Mouse (Mus musculus): ENCODE results near the gene Tmub2. TPM values are rescaled to one million over a fixed set of nuclear protein-coding genes. Genes with fewer than 3 reads are reported as not detected.

Gene Tmub2
- polyA plus RNA-seq, 1 experiment: 472 TPM

GRCm38 (mm10) chr11:102327250-102327649 lies 42.5 kb downstream of the Tmub2 start:
- no peak overlapping the region for H3K27ac ChIP-seq (ENCODE audit: insufficient read depth, low read depth, low read length)
- TF ChIP-seq POLR2A (IDR thresholded peaks at IDR 0.05; ENCODE audit: insufficient read depth, low read depth, low read length): no peak
- TF ChIP-seq CTCF (IDR thresholded peaks at IDR 0.05; ENCODE audit: insufficient read depth, low read depth, low read length): no peak
- no peak overlapping the region for H3K4me3 ChIP-seq (ENCODE audit: insufficient read depth, low read depth, low read length)
- WGBS: 41% methylated on average over 5 of the region's 5 CpGs
- H3K4me1 ChIP-seq (ENCODE audit: control insufficient read depth, insufficient read depth, low read length): peaks cover under 1% of the 10 kb centered on the region

DNA sequence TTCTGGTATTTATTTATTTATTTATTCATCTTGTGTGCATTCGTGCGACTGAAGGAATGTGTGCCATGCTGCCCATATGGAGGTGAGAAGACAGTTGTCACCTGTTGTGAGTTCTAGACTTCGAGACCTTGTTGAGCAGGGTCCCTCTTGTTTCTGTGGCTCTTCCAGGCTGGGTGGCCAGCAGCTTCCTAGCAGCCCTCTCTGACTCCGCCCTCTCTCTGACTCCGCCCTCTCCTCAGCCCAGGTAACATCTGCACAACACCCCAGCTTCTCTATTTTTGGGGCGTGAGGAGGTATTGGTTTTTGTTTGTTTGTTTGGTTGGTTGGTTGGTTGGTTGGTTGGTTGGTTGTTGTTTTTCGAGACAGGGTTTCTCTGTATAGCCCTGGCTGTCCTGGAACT lies 43.1 kb downstream of the Tmub2 start:
- no peaks in the 10 kb centered on the region for H3K4me1 ChIP-seq (ENCODE audit: control insufficient read depth, insufficient read depth, low read length)
- 92% methylated on average over 7 of the region's 7 CpGs for WGBS
- H3K4me3 ChIP-seq (ENCODE audit: insufficient read depth, low read depth, low read length): no peak overlapping the region
- H3K27ac ChIP-seq (ENCODE audit: insufficient read depth, low read depth, low read length): no peak overlapping the region
- no peak for TF ChIP-seq POLR2A (IDR thresholded peaks at IDR 0.05; ENCODE audit: insufficient read depth, low read depth, low read length)
- TF ChIP-seq CTCF (IDR thresholded peaks at IDR 0.05; ENCODE audit: insufficient read depth, low read depth, low read length): no peak

GRCm38 (mm10) chr11:102329518-102329917 lies 44.8 kb downstream of the Tmub2 start:
- TF ChIP-seq POLR2A (IDR thresholded peaks at IDR 0.05; ENCODE audit: insufficient read depth, low read depth, low read length) (no peak), CTCF (IDR thresholded peaks at IDR 0.05; ENCODE audit: insufficient read depth, low read depth, low read length) (no peak)
- no peak overlapping the region for H3K4me3 ChIP-seq (ENCODE audit: insufficient read depth, low read depth, low read length)
- no peak overlapping the region for H3K27ac ChIP-seq (ENCODE audit: insufficient read depth, low read depth, low read length)

DNA sequence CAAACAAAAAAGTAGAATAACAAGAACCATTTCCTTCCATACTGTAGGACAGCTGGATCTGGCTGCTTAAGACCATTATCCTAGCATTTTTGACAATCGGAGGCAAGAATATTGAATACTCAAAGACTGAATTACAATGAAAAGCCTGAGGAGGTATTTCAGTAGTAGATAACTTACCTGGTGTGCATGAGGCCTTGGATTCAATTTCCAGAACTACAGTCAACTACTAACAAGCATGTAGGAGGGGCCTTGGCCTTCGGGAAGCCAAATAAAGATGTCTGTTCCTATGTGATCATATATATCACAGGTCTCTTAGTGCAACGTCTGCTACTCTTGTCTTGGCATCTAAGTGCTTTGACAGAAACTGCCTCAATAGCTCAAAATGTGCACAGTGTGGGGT lies 45.3 kb downstream of the Tmub2 start:
- no peak overlapping the region for H3K27ac ChIP-seq (ENCODE audit: insufficient read depth, low read depth, low read length)
- no peaks in the 10 kb centered on the region for H3K4me1 ChIP-seq (ENCODE audit: control insufficient read depth, insufficient read depth, low read length)
- WGBS: 81% methylated on average over 3 of the region's 3 CpGs
- H3K4me3 ChIP-seq (ENCODE audit: insufficient read depth, low read depth, low read length): no peak overlapping the region
- TF ChIP-seq POLR2A (IDR thresholded peaks at IDR 0.05; ENCODE audit: insufficient read depth, low read depth, low read length) (no peak), CTCF (IDR thresholded peaks at IDR 0.05; ENCODE audit: insufficient read depth, low read depth, low read length) (no peak)

More at GRCm38 (mm10) chr11:102329518-102329917, 44.8 kb downstream of the Tmub2 start:
- no peaks in the 10 kb centered on the region for H3K4me1 ChIP-seq (ENCODE audit: control insufficient read depth, insufficient read depth, low read length)

DNA sequence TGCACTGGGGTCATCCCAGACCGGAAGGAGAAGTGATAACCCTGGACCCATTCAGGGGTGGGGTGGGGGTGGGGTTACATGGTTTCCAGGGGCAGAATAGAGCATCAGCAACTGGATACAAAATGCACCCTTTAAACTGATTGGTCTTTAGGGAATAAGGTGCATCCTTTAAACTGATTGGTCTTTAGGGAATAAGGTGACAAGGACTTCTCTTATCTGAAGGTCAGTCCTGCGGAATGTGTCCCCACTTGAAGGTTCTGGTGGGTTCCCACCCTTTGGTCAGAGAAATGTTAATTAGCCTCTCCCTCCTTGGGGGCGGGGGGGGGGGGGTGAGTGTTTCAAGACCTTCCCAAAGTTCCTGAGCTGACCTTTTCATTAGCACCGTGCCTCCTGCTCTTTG lies 47.1 kb downstream of the Tmub2 start:
- WGBS: 59% methylated on average over 4 of the region's 4 CpGs
- no peaks in the 10 kb centered on the region for H3K4me1 ChIP-seq (ENCODE audit: control insufficient read depth, insufficient read depth, low read length)
- no peak for TF ChIP-seq POLR2A (IDR thresholded peaks at IDR 0.05; ENCODE audit: insufficient read depth, low read depth, low read length)
- no peak for TF ChIP-seq CTCF (IDR thresholded peaks at IDR 0.05; ENCODE audit: insufficient read depth, low read depth, low read length)
- no peak overlapping the region for H3K4me3 ChIP-seq (ENCODE audit: insufficient read depth, low read depth, low read length)
- no peak overlapping the region for H3K27ac ChIP-seq (ENCODE audit: insufficient read depth, low read depth, low read length)

DNA sequence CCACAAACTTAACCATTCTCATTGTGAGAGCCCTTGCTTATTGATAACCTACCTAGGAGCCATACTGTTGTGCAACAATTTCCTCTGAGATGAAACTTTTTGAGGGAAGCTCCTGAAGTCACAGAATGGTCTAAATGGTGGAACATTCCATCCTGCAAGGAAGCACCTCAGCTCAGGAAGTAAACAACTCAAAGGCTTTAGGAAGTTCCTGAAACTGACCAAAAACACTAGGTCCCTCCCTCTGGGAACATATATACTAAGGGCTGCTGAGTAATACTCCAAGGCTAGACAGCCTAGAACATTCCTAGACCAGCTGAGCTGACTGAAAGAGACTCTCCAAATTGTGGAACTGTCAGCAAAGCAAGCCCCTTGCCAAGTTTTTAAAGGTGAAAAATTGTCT lies 48.3 kb downstream of the Tmub2 start:
- H3K4me3 ChIP-seq (ENCODE audit: insufficient read depth, low read depth, low read length): no peak overlapping the region
- H3K27ac ChIP-seq (ENCODE audit: insufficient read depth, low read depth, low read length): no peak overlapping the region
- no peaks in the 10 kb centered on the region for H3K4me1 ChIP-seq (ENCODE audit: control insufficient read depth, insufficient read depth, low read length)
- TF ChIP-seq CTCF (IDR thresholded peaks at IDR 0.05; ENCODE audit: insufficient read depth, low read depth, low read length) (no peak), POLR2A (IDR thresholded peaks at IDR 0.05; ENCODE audit: insufficient read depth, low read depth, low read length) (no peak)

GRCm38 (mm10) chr11:102334010-102334409 lies 49.3 kb downstream of the Tmub2 start:
- TF ChIP-seq CTCF (IDR thresholded peaks at IDR 0.05; ENCODE audit: insufficient read depth, low read depth, low read length) (no peak), POLR2A (IDR thresholded peaks at IDR 0.05; ENCODE audit: insufficient read depth, low read depth, low read length) (no peak)
- no peak overlapping the region for H3K27ac ChIP-seq (ENCODE audit: insufficient read depth, low read depth, low read length)
- WGBS: 66% methylated on average over 4 of the region's 4 CpGs
- H3K4me1 ChIP-seq (ENCODE audit: control insufficient read depth, insufficient read depth, low read length): no peaks in the 10 kb centered on the region
- no peak overlapping the region for H3K4me3 ChIP-seq (ENCODE audit: insufficient read depth, low read depth, low read length)

- Histone ChIP-seq H3K4me1 (ENCODE audit: control insufficient read depth, insufficient read depth, low read length) (no peaks in the 10 kb centered on the region), H3K27ac (ENCODE audit: insufficient read depth, low read depth, low read length) (no peak overlapping the region), H3K4me3 (ENCODE audit: insufficient read depth, low read depth, low read length) (no peak overlapping the region)
- 32% methylated on average over 9 of the region's 9 CpGs for WGBS
- TF ChIP-seq CTCF (IDR thresholded peaks at IDR 0.05; ENCODE audit: insufficient read depth, low read depth, low read length): no peak
- TF ChIP-seq POLR2A (IDR thresholded peaks at IDR 0.05; ENCODE audit: insufficient read depth, low read depth, low read length): no peak
These were observed 50.4 kb downstream of the Tmub2 start for GRCm38 (mm10) chr11:102334973-102335700.

DNA sequence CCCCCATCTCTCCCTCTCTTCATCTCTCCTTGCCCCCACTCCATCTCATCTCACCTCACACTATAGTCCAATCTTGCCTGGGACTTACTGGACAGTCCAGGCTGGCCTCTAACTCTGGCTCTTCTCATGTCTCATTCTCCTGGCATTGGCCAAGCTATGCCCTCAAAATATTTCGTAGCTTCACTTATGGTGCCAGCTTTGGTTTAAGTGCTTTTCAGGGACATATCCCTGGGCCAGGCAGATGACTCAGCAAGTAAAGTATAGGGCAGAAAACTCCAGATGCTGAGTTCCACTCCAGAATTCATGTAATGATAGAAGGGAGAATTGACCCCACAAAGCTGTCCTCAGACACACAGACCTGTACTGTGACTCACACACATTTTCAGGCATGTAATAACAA lies 51.5 kb downstream of the Tmub2 start:
- WGBS: 37% methylated on average over 1 of the region's 1 CpGs
- Histone ChIP-seq H3K4me1 (ENCODE audit: control insufficient read depth, insufficient read depth, low read length) (no peaks in the 10 kb centered on the region), H3K27ac (ENCODE audit: insufficient read depth, low read depth, low read length) (no peak overlapping the region), H3K4me3 (ENCODE audit: insufficient read depth, low read depth, low read length) (no peak overlapping the region)
- no peak for TF ChIP-seq POLR2A (IDR thresholded peaks at IDR 0.05; ENCODE audit: insufficient read depth, low read depth, low read length)
- no peak for TF ChIP-seq CTCF (IDR thresholded peaks at IDR 0.05; ENCODE audit: insufficient read depth, low read depth, low read length)

Data from olfactory bulb, adult 2 months (tissue).